Mouse (Mus musculus): Measurements from ENCODE around the gene Xylt1. TPM values are rescaled to one million over a fixed set of nuclear protein-coding genes. Genes with fewer than 3 reads are reported as not detected.

The Xylt1 gene
- polyA plus RNA-seq, 1 experiment = 2.7 TPM

GRCm38 (mm10) chr7:117428690-117429224, 48.0 kb downstream of the Xylt1 start:
- 46% methylated on average over 8 of the region's 8 CpGs for WGBS
- Histone ChIP-seq H3K4me1 (ENCODE audit: control insufficient read depth, insufficient read depth, low read length) (no peaks in the 10 kb centered on the region), H3K4me3 (replicated peaks; ENCODE audit: extremely low read depth, low read depth, low read length) (no peak overlapping the region)
- no peak for DNase-seq
- TF ChIP-seq CTCF (IDR thresholded peaks at IDR 0.05; ENCODE audit: insufficient read depth, low read length) (no peak), POLR2A (IDR thresholded peaks at IDR 0.05; ENCODE audit: borderline replicate concordance, extremely low read depth, low read depth, low read length) (no peak)

GRCm38 (mm10) chr7:117429483-117429882, 48.7 kb downstream of the Xylt1 start:
- 83% methylated on average over 5 of the region's 5 CpGs for WGBS
- H3K4me1 ChIP-seq (ENCODE audit: control insufficient read depth, insufficient read depth, low read length) = no peaks in the 10 kb centered on the region
- TF ChIP-seq POLR2A (IDR thresholded peaks at IDR 0.05; ENCODE audit: borderline replicate concordance, extremely low read depth, low read depth, low read length) (no peak), CTCF (IDR thresholded peaks at IDR 0.05; ENCODE audit: insufficient read depth, low read length) (no peak)
- no peak overlapping the region for H3K4me3 ChIP-seq (replicated peaks; ENCODE audit: extremely low read depth, low read depth, low read length)
- no peak for DNase-seq

- 84% methylated on average over 3 of the region's 3 CpGs for WGBS
- no peak for TF ChIP-seq CTCF (IDR thresholded peaks at IDR 0.05; ENCODE audit: insufficient read depth, low read length)
- no peak for TF ChIP-seq POLR2A (IDR thresholded peaks at IDR 0.05; ENCODE audit: borderline replicate concordance, extremely low read depth, low read depth, low read length)
- DNase-seq = no peak
- Histone ChIP-seq H3K4me1 (ENCODE audit: control insufficient read depth, insufficient read depth, low read length) (no peaks in the 10 kb centered on the region), H3K4me3 (replicated peaks; ENCODE audit: extremely low read depth, low read depth, low read length) (no peak overlapping the region)
Measured at GRCm38 (mm10) chr7:117429895-117430294, 49.1 kb downstream of the Xylt1 start.

- WGBS = 60% methylated on average over 5 of the region's 5 CpGs
Measured at GRCm38 (mm10) chr7:117430361-117430935, 49.7 kb downstream of the Xylt1 start.

GRCm38 (mm10) chr7:117433641-117434040, 52.9 kb downstream of the Xylt1 start:
- DNase-seq = no peak
- no peaks in the 10 kb centered on the region for H3K4me1 ChIP-seq (ENCODE audit: control insufficient read depth, insufficient read depth, low read length)
- no peak overlapping the region for H3K4me3 ChIP-seq (replicated peaks; ENCODE audit: extremely low read depth, low read depth, low read length)
- WGBS = 60% methylated on average over 9 of the region's 9 CpGs
- TF ChIP-seq POLR2A (IDR thresholded peaks at IDR 0.05; ENCODE audit: borderline replicate concordance, extremely low read depth, low read depth, low read length) (no peak), CTCF (IDR thresholded peaks at IDR 0.05; ENCODE audit: insufficient read depth, low read length) (no peak)

More at GRCm38 (mm10) chr7:117430361-117430935, 49.7 kb downstream of the Xylt1 start:
- Histone ChIP-seq H3K4me1 (ENCODE audit: control insufficient read depth, insufficient read depth, low read length) (no peaks in the 10 kb centered on the region), H3K4me3 (replicated peaks; ENCODE audit: extremely low read depth, low read depth, low read length) (no peak overlapping the region)
- TF ChIP-seq POLR2A (IDR thresholded peaks at IDR 0.05; ENCODE audit: borderline replicate concordance, extremely low read depth, low read depth, low read length) = no peak
- no peak for TF ChIP-seq CTCF (IDR thresholded peaks at IDR 0.05; ENCODE audit: insufficient read depth, low read length)
- DNase-seq = no peak

DNA sequence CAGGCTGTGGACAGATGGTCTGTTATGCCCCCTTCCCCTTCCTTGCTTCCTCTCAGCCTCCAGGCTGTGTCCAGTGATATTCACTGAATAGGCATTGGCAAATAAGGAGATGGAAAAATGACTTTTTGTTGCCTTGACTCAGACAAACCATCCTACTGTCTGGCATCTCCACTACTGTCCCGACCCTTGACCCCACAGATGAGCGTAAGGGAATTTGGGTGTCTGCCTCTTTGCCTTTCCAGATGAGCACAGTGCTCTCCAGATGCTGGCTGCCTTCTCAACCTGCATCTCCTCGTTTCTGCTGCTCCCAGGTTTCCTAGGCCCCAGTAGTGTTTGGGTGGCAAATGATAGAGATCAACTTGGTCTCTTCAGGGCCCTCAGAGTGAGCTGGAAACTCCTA, 54.3 kb downstream of the Xylt1 start:
- Histone ChIP-seq H3K4me1 (ENCODE audit: control insufficient read depth, insufficient read depth, low read length) (no peaks in the 10 kb centered on the region), H3K4me3 (replicated peaks; ENCODE audit: extremely low read depth, low read depth, low read length) (no peak overlapping the region)
- TF ChIP-seq CTCF (IDR thresholded peaks at IDR 0.05; ENCODE audit: insufficient read depth, low read length) (no peak), POLR2A (IDR thresholded peaks at IDR 0.05; ENCODE audit: borderline replicate concordance, extremely low read depth, low read depth, low read length) (no peak)
- WGBS = 77% methylated on average over 3 of the region's 3 CpGs
- no peak for DNase-seq

DNA sequence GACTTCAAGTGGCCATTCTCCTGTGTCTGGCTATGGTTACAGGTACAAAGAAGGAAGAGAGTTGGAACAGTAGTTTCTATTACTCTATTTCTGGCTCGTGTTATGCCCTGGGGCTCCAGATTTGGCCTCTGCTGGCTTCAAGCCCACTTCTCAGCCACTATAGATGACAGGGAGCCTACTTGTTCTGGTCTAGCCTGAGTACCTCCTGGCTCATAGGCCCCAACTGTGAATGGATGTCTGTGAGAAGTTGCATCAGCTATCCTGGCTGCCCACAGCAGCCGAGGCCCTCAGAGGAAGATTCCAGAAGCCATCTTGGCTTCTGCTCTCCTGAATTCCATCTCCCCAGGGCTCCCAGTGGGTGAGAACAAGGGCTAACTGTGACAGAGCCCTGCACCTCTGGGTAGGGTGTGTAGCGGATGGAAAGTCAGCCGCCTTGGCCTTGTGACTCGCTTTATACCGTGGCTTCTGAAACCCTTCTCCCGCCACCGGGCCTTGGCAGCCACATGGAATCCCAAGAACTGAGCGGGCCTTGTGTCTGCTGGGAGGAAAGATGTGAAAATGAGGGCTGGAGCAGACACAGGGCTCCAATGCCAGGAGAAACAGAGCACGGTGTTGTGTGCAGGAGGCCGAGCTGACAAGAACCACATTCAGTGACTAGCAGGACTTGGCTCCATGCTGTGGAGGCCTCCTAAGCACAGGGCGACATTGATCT, 55.1 kb downstream of the Xylt1 start:
- TF ChIP-seq CTCF (IDR thresholded peaks at IDR 0.05; ENCODE audit: insufficient read depth, low read length) = no peak
- no peak for TF ChIP-seq POLR2A (IDR thresholded peaks at IDR 0.05; ENCODE audit: borderline replicate concordance, extremely low read depth, low read depth, low read length)
- Histone ChIP-seq H3K4me3 (replicated peaks; ENCODE audit: extremely low read depth, low read depth, low read length) (no peak overlapping the region), H3K4me1 (ENCODE audit: control insufficient read depth, insufficient read depth, low read length) (no peaks in the 10 kb centered on the region)
- WGBS = 81% methylated on average over 12 of the region's 12 CpGs
- no peak for DNase-seq

GRCm38 (mm10) chr7:117436892-117437291, 56.1 kb downstream of the Xylt1 start:
- Histone ChIP-seq H3K4me1 (ENCODE audit: control insufficient read depth, insufficient read depth, low read length) (no peaks in the 10 kb centered on the region), H3K4me3 (replicated peaks; ENCODE audit: extremely low read depth, low read depth, low read length) (no peak overlapping the region)
- DNase-seq = no peak
- 94% methylated on average over 11 of the region's 11 CpGs for WGBS
- TF ChIP-seq CTCF (IDR thresholded peaks at IDR 0.05; ENCODE audit: insufficient read depth, low read length) (no peak), POLR2A (IDR thresholded peaks at IDR 0.05; ENCODE audit: borderline replicate concordance, extremely low read depth, low read depth, low read length) (no peak)

- no peak for TF ChIP-seq CTCF (IDR thresholded peaks at IDR 0.05; ENCODE audit: insufficient read depth, low read length)
- no peak for TF ChIP-seq POLR2A (IDR thresholded peaks at IDR 0.05; ENCODE audit: borderline replicate concordance, extremely low read depth, low read depth, low read length)
- Histone ChIP-seq H3K4me3 (replicated peaks; ENCODE audit: extremely low read depth, low read depth, low read length) (no peak overlapping the region), H3K4me1 (ENCODE audit: control insufficient read depth, insufficient read depth, low read length) (no peaks in the 10 kb centered on the region)
- no peak for DNase-seq
- 63% methylated on average over 3 of the region's 3 CpGs for WGBS
Measured at GRCm38 (mm10) chr7:117440994-117441393, 60.2 kb downstream of the Xylt1 start.

- Histone ChIP-seq H3K4me1 (ENCODE audit: control insufficient read depth, insufficient read depth, low read length) (no peaks in the 10 kb centered on the region), H3K4me3 (replicated peaks; ENCODE audit: extremely low read depth, low read depth, low read length) (no peak overlapping the region)
- no peak for DNase-seq
- TF ChIP-seq POLR2A (IDR thresholded peaks at IDR 0.05; ENCODE audit: borderline replicate concordance, extremely low read depth, low read depth, low read length) (no peak), CTCF (IDR thresholded peaks at IDR 0.05; ENCODE audit: insufficient read depth, low read length) (no peak)
- WGBS = 58% methylated on average over 2 of the region's 2 CpGs
Measured at GRCm38 (mm10) chr7:117442639-117443038, 61.9 kb downstream of the Xylt1 start.
